Mouse (Mus musculus) stomach, embryonic 16.5 days (tissue): ENCODE measurements around the gene Il23r. TPM values are rescaled to one million over a fixed set of nuclear protein-coding genes. Genes with fewer than 3 reads are reported as not detected.

Experiments used
- ATAC-seq: fragments of 200-750 bp; cut with Nextera tagmentation; 2 replicates; pipeline ENCODE4 v1.8.0; 2017; ENCODE audit warnings: moderate number of reproducible peaks, moderate TSS enrichment; ENCODE audit not compliant: insufficient read depth, low FRiP score
- H3K27ac ChIP-seq: fragments of 300-500 bp; sonication (generic); 2 replicates; pipeline ENCODE4 v1.5.1; 2014; ENCODE audit warnings: low read length
- H3K27me3 ChIP-seq: fragments of 300-500 bp; sonication (generic); 2 replicates; pipeline ENCODE4 v1.6.1; 2014; ENCODE audit warnings: low read length, control low read depth, mixed read lengths; ENCODE audit not compliant: control insufficient read depth, insufficient read depth
- H3K36me3 ChIP-seq: fragments of 300-500 bp; sonication (generic); 2 replicates; pipeline ENCODE4 v1.6.1; 2014; ENCODE audit warnings: low read length; ENCODE audit not compliant: control insufficient read depth, insufficient read depth
- H3K4me1 ChIP-seq: fragments of 300-500 bp; sonication (generic); 2 replicates; pipeline ENCODE4 v1.6.1; 2014; ENCODE audit warnings: low read length, control low read depth, mixed read lengths; ENCODE audit not compliant: control insufficient read depth, insufficient read depth
- H3K4me2 ChIP-seq: fragments of 300-500 bp; sonication (generic); 2 replicates; pipeline ENCODE4 v1.6.1; 2014; ENCODE audit warnings: low read depth, low read length, mixed read lengths
- H3K4me3 ChIP-seq: fragments of 300-500 bp; sonication (generic); replicated peaks from 2 replicates; pipeline ENCODE4 v1.5.1; 2014; ENCODE audit warnings: mild to moderate bottlenecking, low read length
- H3K9ac ChIP-seq: fragments of 300-500 bp; sonication (generic); 2 replicates; pipeline ENCODE4 v1.6.1; 2014; ENCODE audit warnings: low read length
- H3K9me3 ChIP-seq: fragments of 300-500 bp; sonication (generic); replicated peaks from 2 replicates; pipeline ENCODE4 v1.6.1; 2016; ENCODE audit warnings: low read length, control low read depth; ENCODE audit not compliant: control insufficient read depth
- WGBS: fragments of 180-500 bp; shearing (Covaris S2); extraction: QIAGEN DNeasy Blood & Tissue Kit; methylation state at CpG from one replicate; pipeline ENCODE4 v1.1.7; 2014; 5-methylcytosine and 5-hydroxymethylcytosine counted together
- polyA plus RNA-seq: library from polyadenylated mRNA; unstranded; fragments of >200 nt; fragmentation: Nextera tagmentation; extraction: Ambion mirVana; gene quantifications from 2 replicates; pipeline ENCODE4 v1.2.1, GENCODE M21; 2015

The Il23r gene
- polyA plus RNA-seq, 1 experiment from 2014 or later: 0.06 TPM

DNA sequence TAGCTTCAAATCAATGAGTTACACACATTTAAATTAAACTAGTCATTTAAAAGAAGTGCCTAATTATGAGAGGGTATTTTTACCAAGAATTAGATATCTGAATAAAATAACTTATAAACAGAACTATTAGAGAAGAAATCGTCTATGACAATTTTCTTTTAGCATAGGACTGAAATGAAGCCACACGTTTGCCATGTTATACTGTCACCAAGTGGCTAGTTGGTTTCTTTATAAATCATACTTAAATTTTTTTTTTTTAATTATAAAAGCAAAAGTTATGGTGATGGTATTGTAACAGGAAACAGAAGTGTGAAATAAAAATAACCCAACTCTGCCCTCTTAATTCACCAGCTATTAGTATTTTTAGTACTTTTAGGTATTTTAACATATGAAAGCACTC is 55.4 kb downstream of the Il23r start:
- no peaks in the 10 kb centered on the region for H3K36me3 ChIP-seq
- no peaks in the 10 kb centered on the region for H3K4me1 ChIP-seq
- H3K27ac ChIP-seq: no peak overlapping the region
- no peak overlapping the region for H3K4me2 ChIP-seq
- H3K9ac ChIP-seq: no peak overlapping the region
- 81% methylated on average over 2 of the region's 2 CpGs for WGBS
- no peak for ATAC-seq
- no peaks in the 10 kb centered on the region for H3K9me3 ChIP-seq
- H3K27me3 ChIP-seq: no peaks in the 10 kb centered on the region
- no peak overlapping the region for H3K4me3 ChIP-seq

DNA sequence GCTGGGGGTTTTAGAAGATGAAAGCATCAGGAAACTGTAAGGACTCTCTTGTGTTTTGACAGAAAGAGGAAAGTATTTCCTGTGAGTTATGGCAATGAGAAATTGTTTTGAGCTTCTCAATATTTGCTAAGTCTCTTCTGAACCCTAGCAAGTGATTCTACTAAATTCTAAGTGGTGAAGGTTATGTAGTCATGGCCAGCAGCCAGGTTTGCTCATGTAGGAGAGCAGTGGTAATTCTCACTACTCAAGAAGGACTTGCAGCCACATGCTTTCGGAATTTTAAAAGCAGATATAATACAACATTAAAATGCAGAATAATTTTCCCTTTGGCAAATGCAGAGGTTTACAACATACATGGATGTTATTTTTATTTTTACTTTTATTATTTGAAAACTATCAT is 55.9 kb downstream of the Il23r start:
- ATAC-seq: no peak
- no peaks in the 10 kb centered on the region for H3K36me3 ChIP-seq
- H3K4me3 ChIP-seq: no peak overlapping the region
- no peaks in the 10 kb centered on the region for H3K9me3 ChIP-seq
- H3K9ac ChIP-seq: no peak overlapping the region
- no peaks in the 10 kb centered on the region for H3K4me1 ChIP-seq
- no peak overlapping the region for H3K4me2 ChIP-seq
- 78% methylated on average over 1 of the region's 1 CpGs for WGBS
- H3K27me3 ChIP-seq: no peaks in the 10 kb centered on the region
- H3K27ac ChIP-seq: no peak overlapping the region

GRCm38 (mm10) chr6:67434755-67435452 is 56.8 kb downstream of the Il23r start:
- H3K9me3 ChIP-seq: no peaks in the 10 kb centered on the region
- no peaks in the 10 kb centered on the region for H3K27me3 ChIP-seq
- H3K4me2 ChIP-seq: no peak overlapping the region
- no peak overlapping the region for H3K27ac ChIP-seq
- H3K9ac ChIP-seq: no peak overlapping the region
- H3K36me3 ChIP-seq: no peaks in the 10 kb centered on the region
- no peak for ATAC-seq
- no peak overlapping the region for H3K4me3 ChIP-seq
- no peaks in the 10 kb centered on the region for H3K4me1 ChIP-seq
- WGBS: 54% methylated on average over 2 of the region's 2 CpGs

GRCm38 (mm10) chr6:67431808-67432207 is 59.8 kb downstream of the Il23r start:
- no peaks in the 10 kb centered on the region for H3K4me1 ChIP-seq
- no peak overlapping the region for H3K4me3 ChIP-seq
- ATAC-seq: no peak
- no peaks in the 10 kb centered on the region for H3K27me3 ChIP-seq
- WGBS: 69% methylated on average over 3 of the region's 3 CpGs
- no peak overlapping the region for H3K27ac ChIP-seq
- no peaks in the 10 kb centered on the region for H3K9me3 ChIP-seq
- H3K9ac ChIP-seq: no peak overlapping the region
- H3K36me3 ChIP-seq: no peaks in the 10 kb centered on the region
- H3K4me2 ChIP-seq: no peak overlapping the region

DNA sequence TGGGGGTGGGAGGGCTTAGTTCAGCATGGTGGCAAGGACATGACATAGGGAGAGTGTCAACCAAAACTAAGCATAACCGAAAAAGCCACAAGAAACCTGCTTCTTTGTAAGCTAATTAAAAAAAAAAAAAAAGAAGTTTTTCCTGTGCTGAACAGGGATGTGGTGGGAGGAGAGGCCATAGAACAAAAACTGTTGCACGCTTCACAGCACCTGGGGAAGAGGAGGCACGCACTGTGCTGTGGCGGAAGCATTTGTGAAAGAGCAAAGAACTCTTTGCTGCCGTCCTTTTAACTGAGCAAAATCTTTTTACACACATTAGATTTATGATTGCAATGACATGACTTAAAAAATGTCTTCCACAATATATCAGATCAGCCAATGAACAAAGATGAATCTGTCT is 69.9 kb downstream of the Il23r start:
- H3K4me2 ChIP-seq: no peak overlapping the region
- no peak for ATAC-seq
- H3K36me3 ChIP-seq: no peaks in the 10 kb centered on the region
- H3K27ac ChIP-seq: no peak overlapping the region
- no peaks in the 10 kb centered on the region for H3K4me1 ChIP-seq
- H3K9me3 ChIP-seq: no peaks in the 10 kb centered on the region
- 76% methylated on average over 5 of the region's 5 CpGs for WGBS
- H3K4me3 ChIP-seq: no peak overlapping the region
- H3K9ac ChIP-seq: no peak overlapping the region
- H3K27me3 ChIP-seq: no peaks in the 10 kb centered on the region

GRCm38 (mm10) chr6:67416557-67416956 is 75.1 kb downstream of the Il23r start:
- no peak overlapping the region for H3K9ac ChIP-seq
- no peak for ATAC-seq
- no peaks in the 10 kb centered on the region for H3K9me3 ChIP-seq
- 83% methylated on average over 3 of the region's 3 CpGs for WGBS
- no peak overlapping the region for H3K4me3 ChIP-seq
- H3K4me1 ChIP-seq: no peaks in the 10 kb centered on the region
- H3K4me2 ChIP-seq: no peak overlapping the region
- H3K27me3 ChIP-seq: no peaks in the 10 kb centered on the region
- no peak overlapping the region for H3K27ac ChIP-seq
- no peaks in the 10 kb centered on the region for H3K36me3 ChIP-seq

DNA sequence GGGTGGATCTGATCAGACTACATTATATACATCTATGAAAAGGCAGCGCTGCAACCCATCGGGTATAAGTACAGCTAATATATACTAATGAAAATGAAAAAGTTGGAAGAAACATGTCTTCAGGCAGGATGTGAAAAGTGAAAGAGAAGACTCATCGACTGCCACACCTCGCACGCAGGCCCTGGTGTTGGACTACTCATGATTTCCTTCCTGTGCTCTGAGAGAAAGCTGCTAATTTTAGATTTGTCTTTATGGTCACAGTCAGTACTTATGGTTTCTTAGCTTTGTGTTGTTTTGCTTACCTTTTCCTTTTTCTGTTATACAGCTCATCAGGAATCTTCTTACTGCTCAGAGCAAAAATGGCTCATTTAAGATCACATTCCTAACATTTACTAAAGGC is 76.4 kb downstream of the Il23r start:
- Histone ChIP-seq H3K4me3 (no peak overlapping the region), H3K36me3 (no peaks in the 10 kb centered on the region), H3K27me3 (no peaks in the 10 kb centered on the region), H3K27ac (no peak overlapping the region), H3K9ac (no peak overlapping the region), H3K4me2 (no peak overlapping the region), H3K9me3 (no peaks in the 10 kb centered on the region), H3K4me1 (no peaks in the 10 kb centered on the region)
- ATAC-seq: no peak
- 87% methylated on average over 5 of the region's 5 CpGs for WGBS

DNA sequence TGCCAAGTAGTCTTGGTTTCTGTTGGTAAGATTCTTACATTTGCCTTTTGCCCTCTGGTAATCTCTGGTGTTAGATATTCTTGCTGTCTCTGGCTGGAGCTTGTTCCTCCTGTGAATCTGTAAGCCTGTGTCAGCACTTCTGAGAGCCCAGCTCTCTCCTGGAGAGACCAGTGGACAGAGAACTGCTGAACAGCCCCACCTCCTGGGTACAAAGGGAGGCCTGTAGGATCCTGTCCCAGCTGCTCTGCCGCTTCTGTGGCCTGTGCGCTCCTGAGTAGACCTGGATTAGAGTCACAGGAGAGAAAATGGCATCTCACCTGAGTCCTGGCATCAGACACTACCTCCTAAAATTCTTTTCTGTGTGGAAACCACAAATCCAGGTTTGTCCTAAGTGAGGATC is 78.3 kb downstream of the Il23r start:
- no peak overlapping the region for H3K9ac ChIP-seq
- H3K4me3 ChIP-seq: no peak overlapping the region
- H3K27me3 ChIP-seq: no peaks in the 10 kb centered on the region
- no peak overlapping the region for H3K27ac ChIP-seq
- no peaks in the 10 kb centered on the region for H3K9me3 ChIP-seq
- no peak for ATAC-seq
- H3K4me2 ChIP-seq: no peak overlapping the region
- no peaks in the 10 kb centered on the region for H3K4me1 ChIP-seq
- 88% methylated on average over 2 of the region's 2 CpGs for WGBS
- no peaks in the 10 kb centered on the region for H3K36me3 ChIP-seq

GRCm38 (mm10) chr6:67405281-67405682 is 86.4 kb downstream of the Il23r start:
- Histone ChIP-seq H3K4me1 (no peaks in the 10 kb centered on the region), H3K27ac (no peak overlapping the region), H3K4me2 (no peak overlapping the region), H3K9me3 (no peaks in the 10 kb centered on the region), H3K9ac (no peak overlapping the region), H3K27me3 (no peaks in the 10 kb centered on the region), H3K36me3 (no peaks in the 10 kb centered on the region), H3K4me3 (no peak overlapping the region)
- 84% methylated on average over 3 of the region's 3 CpGs for WGBS
- ATAC-seq: no peak
